17 mouse cellular contexts compared by ENCODE assay signal in genomic region chr14:8305014-8305413, GRCm38 (mm10). TPM values are rescaled to one million over a fixed set of nuclear protein-coding genes. Genes with fewer than 3 reads are reported as not detected.
DNase-seq lines count a peak whose midpoint lies in the region; ATAC-seq and TF ChIP-seq lines count a peak whose summit lies in the region.
"Had no signal": no experiment of that assay in that cellular context is flagged by ENCODE, and none has a peak within 500 bp of the region (broad histone marks: within the 10 kb centered on the region; RNA-seq: fewer than 3 reads in every experiment).

No protein-coding gene starts in this region.

- no peaks in the 10 kb centered on the region for H3K27me3 ChIP-seq in limb, embryonic 11.5 days (ENCODE audit: control insufficient read depth, insufficient read depth, low read length)
- H3K27me3 ChIP-seq in limb, embryonic 10.5 days (ENCODE audit: low read depth, poor library complexity, severe bottlenecking) = 0 out of 2 replicates have a peak, but pooled peaks cover 17% of the 10 kb centered on the region
- H3K27me3 ChIP-seq in limb, embryonic 14.5 days (ENCODE audit: control insufficient read depth, insufficient read depth, low read length) = no peaks in the 10 kb centered on the region
- H3K27me3 ChIP-seq: embryonic facial prominence, embryonic 15.5 days; liver, embryonic 15.5 days had no signal

- H3K9me3 ChIP-seq in limb, embryonic 11.5 days (ENCODE audit: control insufficient read depth, low read length) = no peaks in the 10 kb centered on the region
- no peaks in the 10 kb centered on the region for H3K9me3 ChIP-seq in limb, embryonic 10.5 days (replicated peaks)
- H3K9me3 ChIP-seq in limb, embryonic 14.5 days (ENCODE audit: control insufficient read depth, low read length) = no peaks in the 10 kb centered on the region
- H3K9me3 ChIP-seq: embryonic facial prominence, embryonic 15.5 days; liver, embryonic 15.5 days had no signal

- no peaks in the 10 kb centered on the region for H3K36me3 ChIP-seq in limb, embryonic 11.5 days (ENCODE audit: control insufficient read depth, insufficient read depth, low read length)
- H3K36me3 ChIP-seq in limb, embryonic 10.5 days = no peaks in the 10 kb centered on the region
- H3K36me3 ChIP-seq in limb, embryonic 14.5 days (ENCODE audit: control insufficient read depth, insufficient read depth, low read length) = no peaks in the 10 kb centered on the region
- H3K36me3 ChIP-seq: embryonic facial prominence, embryonic 15.5 days; liver, embryonic 15.5 days had no signal

- H3K4me1 ChIP-seq in limb, embryonic 11.5 days (ENCODE audit: control insufficient read depth, insufficient read depth, low read length) = no peaks in the 10 kb centered on the region; the same call in 1 of the 2 replicates
- peaks cover 29% of the 10 kb centered on the region for H3K4me1 ChIP-seq in limb, embryonic 10.5 days
- peaks cover 4% of the 10 kb centered on the region; the same call in 1 of the 2 replicates for H3K4me1 ChIP-seq in brown adipose tissue, adult 24 weeks (ENCODE audit: control insufficient read depth, insufficient read depth, insufficient read length, low read length)
- H3K4me1 ChIP-seq in limb, embryonic 14.5 days (ENCODE audit: control insufficient read depth, insufficient read depth, low read length) = peaks cover 7% of the 10 kb centered on the region
- H3K4me1 ChIP-seq: embryonic facial prominence, embryonic 15.5 days had no signal

- H3K4me2 ChIP-seq in limb, embryonic 11.5 days (ENCODE audit: low read depth, severe bottlenecking) = no peak overlapping the region
- no peak overlapping the region for H3K4me2 ChIP-seq in limb, embryonic 14.5 days (replicated peaks; ENCODE audit: low read depth, low read length, severe bottlenecking)
- H3K4me2 ChIP-seq: embryonic facial prominence, embryonic 15.5 days; liver, embryonic 15.5 days; midbrain, embryonic 11.5 days had no signal

- intact Hi-C loops in gastrocnemius, adult 2 months (cut with DNase I) = no loop called here

- H3K27ac ChIP-seq in gastrocnemius, adult 2 months = peak overlapping the region; percentile 41
- H3K27ac ChIP-seq in limb, embryonic 11.5 days (replicated peaks; ENCODE audit: low read depth, low read length) = no peak overlapping the region
- no peak overlapping the region for H3K27ac ChIP-seq in limb, embryonic 10.5 days
- H3K27ac ChIP-seq in brown adipose tissue, adult 24 weeks (replicated peaks; ENCODE audit: low read depth, low read length) = 0 out of 2 replicates have a peak overlapping the region, but pooled peaks have one; percentile 16
- H3K27ac ChIP-seq in limb, embryonic 14.5 days (replicated peaks; ENCODE audit: low read depth, low read length) = no peak overlapping the region
- H3K27ac ChIP-seq: embryonic facial prominence, embryonic 15.5 days; hindbrain, postnatal 0 days; liver, embryonic 15.5 days had no signal

- no peak overlapping the region for H3K9ac ChIP-seq in limb, embryonic 11.5 days (ENCODE audit: low read length)
- no peak overlapping the region for H3K9ac ChIP-seq in limb, embryonic 14.5 days (ENCODE audit: low read depth, low read length, severe bottlenecking)
- H3K9ac ChIP-seq: embryonic facial prominence, embryonic 15.5 days; liver, embryonic 15.5 days had no signal

- ATAC-seq in limb, embryonic 11.5 days (ENCODE audit: insufficient number of reproducible peaks, low FRiP score, low TSS enrichment, low read depth) = 0 out of 2 replicates have a peak, but pooled peaks have one; percentile 7
- ATAC-seq in limb, embryonic 14.5 days (ENCODE audit: low FRiP score, low read depth) = peak; percentile 37; the same call in 1 of the 2 replicates
- no peak for ATAC-seq in inflammation-experienced regulatory T-cells, adult 6 months
- ATAC-seq: hindbrain, postnatal 0 days had no signal

- no peak overlapping the region for H3K4me3 ChIP-seq in gastrocnemius, adult 2 months
- H3K4me3 ChIP-seq in limb, embryonic 11.5 days (ENCODE audit: low read depth, low read length) = no peak overlapping the region
- H3K4me3 ChIP-seq in limb, embryonic 10.5 days = no peak overlapping the region
- no peak overlapping the region for H3K4me3 ChIP-seq in brown adipose tissue, adult 24 weeks (ENCODE audit: insufficient read depth, low read depth, low read length)
- H3K4me3 ChIP-seq in limb, embryonic 14.5 days (replicated peaks; ENCODE audit: low read length) = no peak overlapping the region
- H3K4me3 ChIP-seq: embryonic facial prominence, embryonic 15.5 days; liver, embryonic 15.5 days had no signal

- DNase-seq in gastrocnemius, adult 2 months = no peak
- no peak for DNase-seq in gastrocnemius, adult 18-20 months (ENCODE audit: low spot score)
- DNase-seq in limb, embryonic 11.5 days (ENCODE audit: low spot score) = no peak
- DNase-seq in limb, embryonic 10.5 days (ENCODE audit: low spot score) = no peak
- DNase-seq in limb, embryonic 14.5 days (ENCODE audit: low spot score) = no peak
- DNase-seq in cerebellum, adult 9-10 months = no peak
- DNase-seq: adrenal gland, postnatal 10 days; cerebellum, postnatal 36 days; heart, adult 18-20 months had no signal

- no peak for TF ChIP-seq POLR2A in limb, embryonic 14.5 days (IDR thresholded peaks at IDR 0.05; ENCODE audit: borderline replicate concordance, extremely low read depth, insufficient read depth, insufficient read length)

- WGBS in limb, embryonic 11.5 days = 66% methylated on average over 3 of the region's 3 CpGs
- WGBS in limb, embryonic 10.5 days = 59% methylated on average over 3 of the region's 3 CpGs
- 51% methylated on average over 3 of the region's 3 CpGs for WGBS in limb, embryonic 14.5 days

- no peak for TF ChIP-seq CTCF in gastrocnemius, adult 2 months (IDR thresholded peaks at IDR 0.05)

RNA-seq across cellular contexts. Expression of gene Fam107a, which starts 12.8 kb away (rescaled TPM):
- total RNA-seq in gastrocnemius, adult 2 months (2021) = 1 to 10 TPM; 3.6 to 5.6 TPM
- 1 to 10 TPM; 4.5 to 6.8 TPM for total RNA-seq in gastrocnemius, adult 18-20 months (2021)
- 0.32 and 0.55 TPM in 2 replicates for polyA plus RNA-seq in limb, embryonic 11.5 days (2014; fragmentation: Nextera tagmentation; extraction: Ambion mirVana)
- 0.33 and 0.96 TPM in 2 replicates for polyA plus RNA-seq in limb, embryonic 10.5 days (2016; fragmentation: Nextera tagmentation; extraction: Ambion mirVana)
- polyA plus RNA-seq in brown adipose tissue, adult 24 weeks (2012; ENCODE audit: insufficient read depth, insufficient read length, missing spikeins) = 1.2 and 2.4 TPM in 2 replicates
- polyA plus RNA-seq in limb, embryonic 14.5 days (2012; rRNA removed) = 0.78 and 1.0 TPM in 2 replicates
- 0.11 and 0.19 TPM in 2 replicates for polyA plus RNA-seq in limb, embryonic 14.5 days (2014; fragmentation: Nextera tagmentation; extraction: Ambion mirVana)
- polyA plus RNA-seq in inflammation-experienced regulatory T-cells, adult 6 months (2017; shearing (Covaris generic)) = not detected
- polyA plus RNA-seq: C2C12 had no signal

RNA-seq across cellular contexts. Expression of gene Acox2, which starts 45.9 kb away (rescaled TPM):
- under 1 TPM; 0.28 to 0.54 TPM for total RNA-seq in gastrocnemius, adult 2 months (2021)
- total RNA-seq in gastrocnemius, adult 18-20 months (2021) = under 1 TPM; 0.64 to 0.69 TPM
- 0.33 TPM in 1 of 2 replicates, not detected in the other for polyA plus RNA-seq in limb, embryonic 11.5 days (2014; fragmentation: Nextera tagmentation; extraction: Ambion mirVana)
- polyA plus RNA-seq in limb, embryonic 10.5 days (2016; fragmentation: Nextera tagmentation; extraction: Ambion mirVana) = 0.11 TPM in 1 of 2 replicates, not detected in the other
- polyA plus RNA-seq in brown adipose tissue, adult 24 weeks (2012; ENCODE audit: insufficient read depth, insufficient read length, missing spikeins) = 4.3 and 4.6 TPM in 2 replicates
- 0.05 and 0.41 TPM in 2 replicates for polyA plus RNA-seq in limb, embryonic 14.5 days (2012; rRNA removed)
- not detected in 2 replicates for polyA plus RNA-seq in limb, embryonic 14.5 days (2014; fragmentation: Nextera tagmentation; extraction: Ambion mirVana)
- polyA plus RNA-seq in inflammation-experienced regulatory T-cells, adult 6 months (2017; shearing (Covaris generic)) = not detected
- total RNA-seq: ES-E14; hindbrain, postnatal 0 days had no signal
- polyA plus RNA-seq: C2C12; midbrain, embryonic 11.5 days had no signal

Comparison
In these comparisons a context has a peak if more than half of its experiments do, and no peak if none do; other contexts are left out.
1. H3K27ac ChIP-seq: peak in gastrocnemius, adult 2 months (single experiment) and brown adipose tissue, adult 24 weeks (single experiment); none in limb, embryonic 11.5 days (single experiment), limb, embryonic 10.5 days (single experiment) and limb, embryonic 14.5 days (single experiment).